Mouse (Mus musculus): ENCODE measurements around the gene Cfi. TPM values are rescaled to one million over a fixed set of nuclear protein-coding genes. Genes with fewer than 3 reads are reported as not detected.
A peak's percentile ranks its signal among the peaks of the same experiment; 100 is the strongest.

Gene Cfi
- total RNA-seq (2021) = not detected
- long read RNA-seq, experiment 1, partial matches to known transcripts = 0 of 1 reads
- long read RNA-seq, experiment 1, other reads (novel, unspliced or antisense) = 1 of 1 reads
- long read RNA-seq, experiment 2 = 0 reads

DNA sequence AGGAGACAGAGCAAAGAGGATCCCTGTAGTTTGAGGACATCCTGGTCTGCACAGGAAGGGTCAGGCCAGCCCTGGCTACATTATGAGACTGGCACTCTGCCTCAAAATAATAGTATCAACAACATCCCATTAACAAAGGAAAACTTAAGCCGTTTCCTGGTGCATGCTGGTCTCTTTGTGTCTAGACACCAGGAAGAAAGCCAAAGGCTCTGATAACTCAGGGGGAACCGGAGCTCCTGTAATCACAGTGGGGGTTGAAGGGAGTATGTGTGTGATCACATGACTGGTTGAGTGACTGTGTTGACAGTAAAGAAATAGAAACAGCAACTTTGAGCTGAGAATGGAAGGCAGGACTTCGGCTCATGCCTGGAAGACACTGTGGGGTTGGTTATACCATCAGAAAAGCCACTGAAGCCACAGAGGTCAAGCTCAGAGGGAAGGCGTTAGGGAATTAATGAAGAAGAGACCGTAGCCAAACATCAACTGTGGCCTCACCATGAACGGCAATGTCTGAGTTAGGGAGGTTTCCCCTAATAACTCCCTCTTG, at the start of gene Cfi:
TSS of gene Cfi (plus strand) at position 497 of the 547 bp plus-strand sequence.
- Histone ChIP-seq H3K4me3 (no peak within 1 kb of the TSS), H3K27ac (no peak within 1 kb of the TSS)
- DNase-seq = no peak
- no peak for TF ChIP-seq CTCF (IDR thresholded peaks at IDR 0.05)
- intact Hi-C loops (cut with DNase I) = no loop called here

DNA sequence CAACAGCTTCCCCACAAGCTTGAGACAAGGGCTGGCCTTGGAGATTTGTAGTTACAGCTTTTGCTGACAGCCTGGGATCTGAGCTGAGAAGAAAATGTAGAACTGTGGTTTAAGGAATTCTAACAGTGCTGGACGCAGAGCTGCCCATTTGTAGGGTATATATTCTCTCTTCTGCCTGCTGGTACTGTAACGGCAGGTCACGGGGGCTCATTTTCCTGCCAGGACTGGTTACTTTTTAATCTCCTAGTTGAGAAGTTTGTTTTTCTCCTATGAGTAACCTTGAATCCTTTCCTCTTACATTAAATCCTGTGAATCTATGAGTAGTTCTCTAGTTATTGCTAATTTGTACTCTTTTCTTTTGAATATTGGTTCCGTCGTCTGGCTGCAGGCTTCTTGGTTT, 41.9 kb upstream of the Cfi start:
- DNase-seq = no peak
- no peak overlapping the region for H3K4me3 ChIP-seq

DNA sequence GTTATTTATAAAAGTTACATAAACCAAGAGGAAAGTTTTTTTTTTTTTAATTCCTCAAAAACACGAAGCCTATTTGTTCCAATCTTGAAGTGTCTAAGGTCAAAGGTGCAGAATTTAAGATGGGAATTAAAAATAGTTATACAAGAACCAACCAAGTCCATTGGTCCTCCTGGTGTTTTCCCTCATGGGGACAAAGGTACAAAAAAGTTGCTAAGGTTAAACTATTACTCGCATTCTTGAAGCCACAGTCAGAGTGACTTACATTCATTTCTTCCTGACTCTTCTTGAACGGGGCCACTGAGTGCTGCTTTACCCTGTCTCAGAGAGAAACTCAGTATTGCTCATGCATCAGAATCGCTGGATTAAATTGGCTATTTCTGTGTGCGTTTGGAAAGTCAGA, 38.3 kb upstream of the Cfi start:
- no peak for DNase-seq
- intact Hi-C loops (cut with DNase I) = no loop called here
- Histone ChIP-seq H3K4me3 (no peak overlapping the region), H3K27ac (no peak overlapping the region)
- TF ChIP-seq CTCF (IDR thresholded peaks at IDR 0.05) = no peak

More for the DNA sequence above, 41.9 kb upstream of the Cfi start:
- no peak for TF ChIP-seq CTCF (IDR thresholded peaks at IDR 0.05)
- intact Hi-C loops (cut with DNase I) = no loop called here
- no peak overlapping the region for H3K27ac ChIP-seq

DNA sequence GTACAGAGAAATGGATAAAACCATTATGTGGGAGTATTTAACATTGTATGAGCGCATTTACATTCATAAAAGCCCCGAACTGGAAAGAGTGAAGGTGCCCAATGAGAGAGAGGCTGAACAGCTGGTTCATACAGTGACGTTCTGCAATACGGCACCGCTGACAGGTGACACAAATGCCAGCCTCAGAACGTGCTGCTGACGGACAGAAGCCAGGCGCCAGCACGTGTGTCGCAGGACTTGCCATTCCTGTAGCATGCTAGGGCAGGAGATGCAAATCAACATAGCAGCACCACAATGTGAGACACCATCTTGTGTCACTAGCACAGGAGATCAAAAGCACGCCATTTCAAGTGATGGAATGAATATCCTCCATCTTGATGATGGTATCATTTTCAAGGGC, 37.1 kb upstream of the Cfi start:
- TF ChIP-seq CTCF (IDR thresholded peaks at IDR 0.05) = no peak
- intact Hi-C loops (cut with DNase I) = no loop called here
- no peak for DNase-seq

DNA sequence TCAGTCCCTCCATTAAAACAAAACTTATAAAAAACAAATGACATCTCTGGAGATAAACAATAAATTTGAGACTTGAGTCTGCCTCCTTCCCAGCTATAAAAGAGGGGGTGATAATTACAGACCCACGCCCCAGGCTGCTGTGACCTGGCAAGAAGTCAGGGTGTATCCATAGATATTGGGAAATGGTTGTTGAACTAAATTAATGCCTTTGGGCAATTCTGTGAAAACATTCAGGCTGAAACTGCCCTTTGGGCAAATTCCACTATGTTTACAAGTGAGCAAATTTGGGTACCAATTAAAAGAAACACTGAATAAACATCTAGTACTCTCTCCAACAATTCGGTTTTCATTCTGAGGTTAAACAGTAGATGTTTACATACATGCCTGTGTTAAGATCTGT, 36.7 kb upstream of the Cfi start:
- intact Hi-C loops (cut with DNase I) = no loop called here
- Histone ChIP-seq H3K27ac (no peak overlapping the region), H3K4me3 (no peak overlapping the region)
- TF ChIP-seq CTCF (IDR thresholded peaks at IDR 0.05) = no peak
- DNase-seq = no peak

More for the DNA sequence above, 37.1 kb upstream of the Cfi start:
- Histone ChIP-seq H3K4me3 (no peak overlapping the region), H3K27ac (no peak overlapping the region)

DNA sequence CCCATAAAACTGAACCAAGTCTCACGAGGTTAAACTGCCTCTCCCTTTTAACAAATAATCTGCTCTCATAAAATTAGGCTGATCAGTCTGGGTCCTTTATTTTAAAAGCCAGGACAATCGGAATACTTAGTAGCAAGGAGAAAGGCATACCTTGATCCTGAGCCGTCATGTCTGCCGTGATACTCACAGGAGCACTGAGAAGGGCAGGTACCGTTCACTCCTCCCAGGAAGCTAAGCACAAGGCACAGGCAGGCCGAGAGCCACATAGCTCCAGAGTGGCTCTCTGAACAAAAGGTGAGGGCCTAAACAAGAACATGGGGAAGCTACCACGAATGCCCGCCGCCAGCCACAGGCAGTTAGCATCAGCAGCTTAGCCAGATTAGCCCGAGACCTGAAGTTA, 31.9 kb upstream of the Cfi start, which contains the start of gene Lrit3:
TSS of gene Lrit3 (minus strand) at position 266 of the 400 bp plus-strand sequence.
- no peak for DNase-seq
- Histone ChIP-seq H3K27ac (no peak within 1 kb of the TSS), H3K4me3 (no peak within 1 kb of the TSS)
- intact Hi-C loops (cut with DNase I) = no loop called here
- no peak for TF ChIP-seq CTCF (IDR thresholded peaks at IDR 0.05)

DNA sequence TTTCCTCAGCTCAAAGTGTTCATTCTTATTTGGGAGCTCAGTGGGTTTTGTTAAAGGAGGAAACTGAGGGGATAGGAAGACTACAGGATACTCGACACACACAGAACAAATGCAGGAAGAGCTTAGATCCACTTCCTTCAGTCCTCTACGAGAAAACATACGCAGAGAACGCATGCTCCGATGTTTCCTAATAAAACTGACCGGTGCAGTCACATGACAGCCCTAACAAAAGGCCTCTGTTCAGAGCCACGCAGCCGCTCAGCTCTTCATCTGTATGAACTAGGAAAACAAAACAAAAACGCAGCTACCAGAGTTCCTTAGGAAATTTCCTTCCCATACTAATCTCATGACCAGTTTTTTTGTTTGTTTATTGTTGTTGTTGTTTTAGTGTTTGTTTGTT, 14.8 kb upstream of the Cfi start:
- no peak for DNase-seq
- TF ChIP-seq CTCF (IDR thresholded peaks at IDR 0.05) = no peak
- H3K27ac ChIP-seq = no peak overlapping the region
- H3K4me3 ChIP-seq = no peak overlapping the region
- intact Hi-C loops (cut with DNase I) = loop anchor here (10.0 kb wide), 1 partner anchor 96 kb away; no protein-coding TSS in a partner anchor

DNA sequence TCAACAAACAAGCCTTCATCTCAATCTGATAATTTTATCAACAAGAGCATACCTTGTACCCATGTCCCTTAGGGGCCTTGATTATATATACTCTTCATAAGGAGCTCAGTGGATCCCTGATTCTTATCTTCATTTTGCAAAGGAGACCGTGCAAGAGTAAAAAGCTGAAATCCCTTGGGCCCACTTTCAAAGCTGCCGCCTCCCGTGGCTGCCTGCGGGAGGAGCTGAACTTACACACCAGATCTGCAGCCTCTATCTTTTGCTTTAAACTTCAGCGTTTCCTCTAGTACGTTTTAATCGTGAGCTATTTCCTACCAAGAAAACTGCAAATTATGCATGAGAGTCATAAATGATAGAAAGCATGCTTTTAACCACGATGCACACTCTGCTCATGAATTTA, 13.9 kb upstream of the Cfi start:
- no peak for TF ChIP-seq CTCF (IDR thresholded peaks at IDR 0.05)
- intact Hi-C loops (cut with DNase I) = loop anchor here (10.0 kb wide), 1 partner anchor 97 kb away; no protein-coding TSS in a partner anchor
- DNase-seq = no peak
- no peak overlapping the region for H3K4me3 ChIP-seq
- no peak overlapping the region for H3K27ac ChIP-seq

DNA sequence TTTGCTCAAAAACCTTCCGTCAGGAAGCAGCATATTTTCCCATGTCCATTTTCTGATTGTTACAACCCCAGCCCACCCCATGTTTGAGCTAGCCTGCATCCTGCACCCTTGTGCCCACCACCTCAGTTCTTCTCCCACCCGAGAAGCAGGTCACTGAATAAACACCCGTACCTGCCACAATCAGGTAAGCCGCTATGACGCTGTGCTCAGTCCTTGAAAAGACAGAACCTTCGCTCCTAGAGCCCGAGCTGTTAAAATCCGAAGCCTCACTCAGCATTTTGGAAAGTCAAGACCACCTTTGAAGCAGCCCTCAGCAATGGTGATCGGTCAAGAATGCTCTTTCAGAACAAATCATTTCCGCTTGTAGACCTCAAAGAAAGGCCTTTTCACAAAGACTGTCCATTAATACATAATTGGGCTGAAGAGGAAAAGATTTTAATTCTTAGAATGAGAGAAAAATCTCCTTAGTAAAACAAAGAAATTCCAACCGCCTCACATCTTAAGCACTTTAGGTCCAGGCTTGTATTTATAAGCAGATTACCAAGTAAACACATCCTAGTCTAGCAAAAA, 13.4 kb upstream of the Cfi start, which contains the start of gene Rrh:
TSS of gene Rrh (minus strand) at position 382 of the 570 bp plus-strand sequence.
- no peak for DNase-seq
- TF ChIP-seq CTCF (IDR thresholded peaks at IDR 0.05) = no peak
- intact Hi-C loops (cut with DNase I) = loop anchor here (10.0 kb wide), 1 partner anchor 97 kb away; no protein-coding TSS in a partner anchor
- H3K27ac ChIP-seq = no peak within 1 kb of the TSS
- no peak within 1 kb of the TSS for H3K4me3 ChIP-seq

DNA sequence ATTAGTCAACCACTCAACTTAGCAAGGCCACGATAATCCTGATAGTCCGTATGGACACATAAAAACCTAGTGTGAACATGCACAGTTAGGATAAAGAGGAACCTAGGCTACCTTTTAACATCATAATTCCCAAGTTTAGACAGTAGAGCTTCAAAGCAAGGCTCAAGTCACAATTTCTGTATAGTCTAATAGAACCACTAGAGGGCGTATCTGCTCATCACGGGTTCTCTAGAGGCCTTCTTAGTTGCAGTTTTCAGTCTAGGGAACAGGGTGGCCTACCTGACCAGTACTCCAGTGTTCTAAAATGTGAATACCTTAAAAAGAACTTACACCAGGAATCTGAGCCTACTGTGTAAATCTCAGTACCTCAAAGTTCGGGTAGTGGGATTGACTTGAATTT, 12.4 kb upstream of the Cfi start:
- peak; percentile 67 for TF ChIP-seq CTCF (IDR thresholded peaks at IDR 0.05)
- intact Hi-C loops (cut with DNase I) = loop anchor here (10.0 kb wide), 1 partner anchor 98 kb away; no protein-coding TSS in a partner anchor

DNA sequence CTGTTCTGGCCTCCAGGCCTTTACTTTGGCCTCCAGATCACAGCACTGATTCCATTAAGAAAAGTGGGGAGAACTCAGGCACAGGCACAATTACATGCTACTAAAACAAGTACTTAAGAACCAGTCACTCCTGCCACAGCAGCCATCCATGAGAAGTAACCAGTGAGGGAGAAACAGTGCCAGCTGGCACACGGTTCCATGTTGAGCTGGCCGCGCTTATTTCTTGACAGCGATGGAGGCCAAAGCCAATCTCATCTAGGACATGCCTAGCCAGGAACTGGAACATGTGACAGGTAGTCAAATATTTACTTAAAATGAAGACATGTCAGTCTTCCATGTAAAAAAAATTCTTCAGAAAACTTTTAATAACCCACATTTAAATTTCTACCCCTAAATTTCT, 11.5 kb upstream of the Cfi start:
- H3K4me3 ChIP-seq = no peak overlapping the region
- intact Hi-C loops (cut with DNase I) = loop anchor here (10.0 kb wide), 1 partner anchor 99 kb away; no protein-coding TSS in a partner anchor
- H3K27ac ChIP-seq = no peak overlapping the region
- DNase-seq = peak; percentile 34
- TF ChIP-seq CTCF (IDR thresholded peaks at IDR 0.05) = no peak

More for the DNA sequence above, 12.4 kb upstream of the Cfi start:
- no peak overlapping the region for H3K4me3 ChIP-seq
- no peak for DNase-seq
- H3K27ac ChIP-seq = no peak overlapping the region

DNA sequence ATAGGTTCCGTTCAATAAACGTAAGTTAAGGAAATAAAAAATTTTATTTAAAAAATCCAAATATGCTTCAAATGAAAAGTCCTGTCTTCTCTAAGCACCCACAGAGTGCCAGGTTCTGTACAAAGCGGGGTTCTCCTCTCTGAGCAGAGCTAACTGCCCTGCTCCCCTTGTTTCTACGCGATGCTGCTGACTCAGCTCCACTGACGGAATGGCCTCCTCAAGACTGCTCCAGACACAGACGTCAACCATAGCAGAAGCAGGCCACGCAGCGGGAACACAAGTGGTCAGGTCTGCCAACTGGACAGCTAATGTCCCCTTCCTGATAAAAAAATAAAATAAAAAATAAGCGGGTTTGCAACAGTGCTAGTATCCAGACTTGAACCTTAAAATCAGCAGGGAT, 10.8 kb upstream of the Cfi start:
- intact Hi-C loops (cut with DNase I) = loop anchor here (10.0 kb wide), 1 partner anchor 100 kb away; no protein-coding TSS in a partner anchor
- no peak for DNase-seq
- H3K4me3 ChIP-seq = no peak overlapping the region
- H3K27ac ChIP-seq = no peak overlapping the region
- no peak for TF ChIP-seq CTCF (IDR thresholded peaks at IDR 0.05)

DNA sequence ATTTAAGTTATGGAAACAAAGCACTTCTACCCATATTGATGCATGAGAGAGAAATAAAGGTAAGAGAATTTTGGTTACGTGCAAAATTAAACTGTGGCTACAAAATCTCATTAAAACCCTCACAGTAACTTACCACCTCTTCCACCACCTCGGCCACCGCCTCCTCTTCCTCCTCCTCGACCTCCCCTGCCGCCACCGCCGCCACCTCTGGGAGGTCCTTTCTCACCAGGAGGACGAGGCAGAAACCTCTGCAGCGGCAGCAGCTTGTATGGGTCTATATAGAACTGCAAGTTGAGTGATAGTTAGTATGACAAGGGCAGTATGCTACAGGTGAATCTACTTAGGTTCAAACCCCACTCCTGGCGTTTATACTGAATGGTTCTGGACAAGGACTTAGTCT, 9.0 kb upstream of the Cfi start:
- TF ChIP-seq CTCF (IDR thresholded peaks at IDR 0.05) = no peak
- intact Hi-C loops (cut with DNase I) = loop anchor here (10.0 kb wide), 1 partner anchor 102 kb away; no protein-coding TSS in a partner anchor

More for the DNA sequence above, 9.0 kb upstream of the Cfi start:
- no peak overlapping the region for H3K27ac ChIP-seq
- H3K4me3 ChIP-seq = no peak overlapping the region
- no peak for DNase-seq

All from gastrocnemius, adult 2 months (tissue).